Mouse (Mus musculus): Measurements from ENCODE around the gene C1rb.
"Not testable (repeated sequence)": the region's sequence is repeated elsewhere in the genome, so short reads cannot be mapped to it uniquely, and the experiment has no call there.

The C1rb gene

DNA sequence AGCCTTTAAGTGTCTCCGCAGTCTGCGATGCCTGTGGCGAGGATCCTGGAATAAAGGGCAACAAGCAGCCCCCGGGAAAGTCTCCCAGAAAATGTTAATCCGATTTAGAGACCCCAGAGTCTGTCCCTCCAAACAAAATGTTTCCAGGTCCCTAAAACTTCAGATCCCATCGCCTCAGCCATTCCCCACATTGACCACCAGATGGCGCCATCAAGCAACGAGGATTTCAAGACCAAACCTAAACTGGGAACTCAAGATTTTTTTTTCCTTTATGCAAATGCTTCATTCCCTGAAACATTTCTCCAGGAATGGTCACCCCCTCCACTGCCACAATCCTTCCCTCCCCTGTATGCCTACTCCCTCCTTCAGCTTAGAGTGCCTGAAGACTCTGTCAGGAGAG lies at the start of gene C1rb:
Gene C1rb (plus strand): TSS at position 269 of the 400 bp plus-strand sequence.
- peak; percentile 71 for DNase-seq (ENCODE audit: low spot score)

DNA sequence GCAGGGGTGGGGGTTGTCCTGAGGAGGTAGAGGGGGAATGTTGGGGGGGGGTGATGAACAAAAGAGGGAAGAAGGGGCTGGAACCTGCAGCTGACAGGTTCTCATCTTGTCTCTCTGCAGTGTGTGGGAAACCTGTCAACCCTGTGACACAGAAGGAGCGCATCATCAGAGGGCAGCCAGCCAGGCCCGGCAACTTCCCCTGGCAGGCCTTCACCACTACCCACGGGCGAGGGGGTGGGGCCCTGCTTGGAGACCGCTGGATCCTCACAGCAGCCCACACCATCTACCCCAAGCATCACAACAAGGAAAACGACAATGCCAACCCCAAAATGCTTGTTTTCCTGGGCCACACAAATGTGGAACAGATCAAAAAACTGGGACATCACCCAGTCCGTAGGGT lies 48.0 kb upstream of the C1rb start:
- not testable (repeated sequence) for DNase-seq (ENCODE audit: low spot score)

DNA sequence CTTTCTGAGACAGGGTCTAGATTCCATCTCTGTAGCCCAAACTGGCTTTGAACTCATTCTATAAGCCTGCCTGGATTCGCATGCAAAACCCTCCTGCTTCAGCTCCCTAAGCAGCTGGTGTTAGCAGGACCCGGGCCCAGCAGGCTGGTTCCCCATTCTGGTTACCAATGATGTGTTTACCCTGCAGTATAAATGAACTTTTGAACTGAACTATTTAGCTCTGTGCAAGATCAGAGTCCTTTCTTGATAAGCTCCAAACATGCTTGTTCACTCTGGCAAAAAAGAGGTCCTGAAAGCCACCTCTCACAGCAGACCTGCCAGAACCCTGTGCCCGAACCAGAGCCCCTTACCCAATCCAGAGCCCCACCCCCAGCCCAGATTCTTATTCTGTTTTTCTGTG lies 42.2 kb upstream of the C1rb start:
- DNase-seq (ENCODE audit: low spot score) = no peak

DNA sequence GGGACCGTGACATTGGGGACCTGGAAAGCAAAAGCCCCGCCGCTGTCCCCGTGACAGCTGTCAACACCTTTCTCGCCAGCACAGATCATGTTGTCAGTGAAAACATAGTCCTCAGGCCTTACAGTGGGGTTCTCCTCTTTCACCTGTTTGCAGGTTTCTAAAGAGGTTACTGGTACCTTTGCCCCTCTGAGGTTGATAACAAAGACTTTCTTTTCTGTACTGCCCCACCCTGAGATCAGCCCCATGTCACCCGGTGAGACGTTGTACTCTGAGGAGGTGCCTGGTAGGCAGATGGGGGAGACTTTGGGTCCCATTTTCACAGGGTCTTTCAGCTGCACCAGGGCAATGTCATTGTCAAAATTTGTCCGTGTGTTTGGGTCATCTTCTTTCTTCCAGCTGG lies 39.0 kb upstream of the C1rb start:
- DNase-seq (ENCODE audit: low spot score) = no peak

DNA sequence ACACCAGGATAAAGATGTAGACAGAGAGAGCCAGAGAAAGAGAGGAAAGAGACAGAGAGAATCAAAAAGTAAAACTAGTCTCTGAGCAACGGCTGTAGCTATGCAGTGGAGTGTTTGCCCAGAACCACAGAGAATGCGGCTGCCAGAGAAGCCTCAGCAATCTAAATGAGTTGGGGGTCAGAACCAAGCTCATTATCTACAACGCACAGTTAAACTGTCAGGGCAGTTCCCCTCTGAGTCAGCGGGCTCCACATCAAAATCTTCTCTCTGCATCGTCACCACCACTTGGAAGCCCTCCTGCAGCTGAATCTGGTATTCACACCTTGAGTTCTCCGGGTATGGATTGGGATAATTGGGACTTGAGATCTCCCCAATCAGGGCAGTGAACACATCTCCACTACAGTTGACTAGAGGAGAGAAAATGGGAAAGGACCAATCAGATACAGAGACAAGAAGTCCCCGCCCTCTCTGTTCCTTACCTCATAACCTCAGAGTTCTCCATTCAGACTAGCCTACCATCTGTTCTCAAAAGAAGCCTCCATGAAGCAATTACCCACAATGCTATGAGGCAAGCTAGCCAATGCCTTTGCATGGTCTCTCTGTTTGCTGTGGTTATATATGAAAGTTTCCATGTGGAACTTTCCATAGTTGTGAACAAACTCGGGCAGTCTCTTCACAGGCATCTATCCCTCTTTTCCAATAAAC lies 33.8 kb upstream of the C1rb start:
- not testable (repeated sequence) for DNase-seq (ENCODE audit: low spot score)

DNA sequence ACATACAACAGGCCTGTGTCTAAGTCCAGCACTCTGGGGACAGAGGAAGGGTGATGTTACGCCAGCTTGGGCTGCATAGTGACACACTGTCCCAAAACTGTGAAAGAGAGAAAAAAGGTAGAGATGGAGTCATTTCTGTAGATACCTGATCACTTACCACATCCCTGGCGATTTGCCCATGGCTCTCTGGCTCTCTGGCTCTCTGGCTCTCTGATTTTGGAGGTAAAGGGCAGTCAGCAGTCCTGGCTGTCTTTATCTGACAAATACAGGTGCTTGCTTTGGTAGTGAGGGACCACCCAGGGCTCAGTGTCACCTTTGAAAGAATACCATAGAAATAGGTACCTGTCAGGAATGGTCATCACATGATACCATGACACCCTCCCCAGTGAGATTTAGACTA lies 28.9 kb upstream of the C1rb start:
- not testable (repeated sequence) for DNase-seq (ENCODE audit: low spot score)

DNA sequence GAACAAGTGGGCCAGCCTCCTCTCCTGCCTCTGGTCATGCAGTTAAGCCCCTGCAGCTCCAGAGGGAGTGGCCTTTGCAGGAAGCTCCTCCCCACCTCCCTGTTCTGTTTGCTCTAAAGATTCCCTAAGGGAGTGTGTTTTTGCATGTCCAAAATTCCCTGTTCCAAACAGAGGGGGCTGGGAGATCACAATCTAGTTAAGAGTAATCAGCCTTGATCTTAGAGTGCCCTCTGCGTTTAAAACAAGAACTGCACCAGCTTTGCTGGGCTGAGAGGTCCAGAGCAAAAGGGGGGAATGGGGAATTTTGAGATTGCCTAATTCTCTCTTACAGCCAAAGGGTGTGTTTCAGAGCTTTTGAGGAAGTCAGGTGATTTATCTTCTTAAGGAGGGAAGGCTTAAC lies 27.8 kb upstream of the C1rb start, which contains the start of gene C1s1:
Gene C1s1 (minus strand): TSS at position 76 of the 400 bp plus-strand sequence.
- DNase-seq (ENCODE audit: low spot score) = peak; percentile 80

DNA sequence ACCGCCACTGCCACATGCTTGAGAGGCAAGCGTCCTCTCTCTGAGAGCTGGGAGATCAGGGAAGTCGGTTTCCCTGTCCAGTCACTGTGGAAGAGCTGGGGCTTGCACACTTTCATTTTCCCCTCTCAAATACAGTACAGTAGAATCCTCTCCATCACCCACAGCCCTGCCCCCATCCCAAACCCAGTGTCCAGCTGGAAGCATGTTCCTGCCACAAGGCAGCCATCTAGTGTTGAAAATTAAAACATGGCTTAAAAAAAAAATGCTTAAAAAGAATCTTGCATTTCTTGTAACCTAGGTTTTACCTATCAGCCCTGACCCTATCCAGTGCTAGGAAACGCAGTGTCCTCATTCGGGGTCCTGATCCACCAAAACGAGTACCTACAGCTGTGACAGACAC lies 25.6 kb upstream of the C1rb start:
- peak; percentile 35 for DNase-seq (ENCODE audit: low spot score)

DNA sequence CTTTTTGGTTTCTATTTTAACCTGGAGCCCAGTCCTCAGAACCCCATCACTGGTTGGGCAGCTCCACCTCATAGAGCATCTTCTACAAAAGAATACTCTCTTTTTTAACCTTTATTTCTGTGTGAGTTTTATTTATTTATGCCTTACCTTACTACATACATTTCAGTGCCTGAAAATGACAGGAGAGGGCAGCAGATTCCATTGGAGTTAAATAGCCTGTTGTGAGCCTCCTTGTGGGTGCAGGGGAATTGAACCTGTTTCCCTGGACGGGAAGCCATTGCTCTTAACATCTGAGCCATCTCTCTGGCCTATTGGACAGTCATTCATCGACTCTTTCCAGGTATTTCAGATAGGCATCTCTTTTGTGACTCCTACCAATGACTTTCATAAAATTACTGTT lies 24.7 kb upstream of the C1rb start:
- DNase-seq (ENCODE audit: low spot score) = no peak

DNA sequence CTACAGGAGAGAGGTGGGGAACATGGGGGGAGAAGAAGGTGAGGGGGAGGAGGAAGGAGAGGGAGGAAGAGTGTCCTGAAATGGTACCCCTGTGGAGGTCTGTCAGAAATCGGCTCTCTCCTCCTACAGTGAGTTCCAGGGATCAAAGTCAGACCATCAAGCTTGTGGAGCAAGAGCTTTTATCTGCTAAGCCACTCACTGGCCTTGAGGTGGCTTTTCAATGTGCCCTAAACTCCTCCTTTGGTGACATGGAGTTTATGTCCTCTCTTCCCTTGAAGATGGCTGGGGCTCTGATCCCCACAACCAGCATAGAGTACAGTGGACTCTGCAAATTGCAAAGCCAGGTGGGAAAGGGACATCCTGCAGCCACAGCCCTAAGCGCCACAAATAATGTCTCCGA lies 22.1 kb upstream of the C1rb start:
- not testable (repeated sequence) for DNase-seq (ENCODE audit: low spot score)

DNA sequence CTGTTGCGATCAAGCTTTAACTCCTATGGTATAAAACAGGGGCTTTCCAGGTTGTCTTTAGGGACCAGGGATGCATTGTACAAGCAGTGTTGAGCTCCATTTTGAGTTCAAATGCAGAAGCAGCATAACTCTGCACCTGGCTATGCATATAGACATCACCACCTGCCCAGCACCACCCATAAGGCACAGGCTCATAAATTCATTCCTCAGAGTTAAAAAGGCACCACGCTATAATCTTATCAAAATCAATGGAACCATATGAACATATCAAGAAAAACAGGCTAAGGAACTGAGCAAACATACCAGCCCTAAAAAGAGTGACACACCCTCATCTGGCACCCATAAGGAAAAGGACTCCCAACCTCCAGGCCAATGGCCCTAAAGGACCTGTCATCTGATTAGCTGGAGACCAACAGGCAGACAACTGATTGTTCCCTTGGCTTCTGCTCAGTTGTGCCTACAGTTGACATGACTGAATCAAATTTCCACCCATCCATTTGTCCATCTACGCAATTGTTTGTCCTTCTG lies 21.0 kb upstream of the C1rb start:
- DNase-seq (ENCODE audit: low spot score) = no peak

DNA sequence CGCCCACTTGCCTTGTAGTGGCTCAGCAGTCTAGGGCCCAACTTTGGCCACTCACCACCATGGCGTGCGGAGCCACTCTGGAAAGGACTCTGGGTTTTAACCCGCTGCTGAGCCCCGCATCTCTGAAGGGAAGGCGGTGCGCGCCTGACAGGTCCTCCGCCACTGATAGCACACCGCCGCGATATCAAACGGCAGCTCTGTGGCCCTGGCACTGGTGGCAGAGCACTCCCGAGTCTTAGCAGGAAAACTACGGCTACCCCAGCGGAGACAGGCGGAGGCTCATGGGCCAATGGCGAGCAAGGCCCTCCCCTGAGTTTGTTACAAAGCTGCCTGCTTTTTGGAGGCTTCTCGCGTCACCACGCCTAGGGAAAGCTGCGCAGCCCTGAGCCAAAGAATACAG lies 17.3 kb upstream of the C1rb start:
- DNase-seq (ENCODE audit: low spot score) = no peak

DNA sequence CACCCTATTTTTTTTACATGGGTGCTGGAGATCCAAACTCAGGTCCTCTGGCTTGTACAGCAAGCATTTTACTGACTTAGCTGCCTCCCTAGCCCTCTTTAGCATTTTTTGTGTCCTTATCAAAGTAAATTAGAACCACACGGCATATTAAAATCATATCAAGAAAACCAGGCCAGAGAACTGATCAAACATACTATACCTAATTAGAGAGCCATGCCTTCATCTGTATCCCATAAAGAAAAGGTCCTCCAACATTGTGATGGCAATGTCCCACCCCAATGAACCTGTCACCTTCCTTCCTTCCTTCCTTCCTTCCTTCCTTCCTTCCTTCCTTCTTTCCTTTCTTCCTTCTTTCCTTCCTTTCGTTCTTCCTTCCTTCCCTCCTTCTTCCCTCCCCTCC lies 14.1 kb upstream of the C1rb start:
- DNase-seq (ENCODE audit: low spot score) = not testable (repeated sequence)

DNA sequence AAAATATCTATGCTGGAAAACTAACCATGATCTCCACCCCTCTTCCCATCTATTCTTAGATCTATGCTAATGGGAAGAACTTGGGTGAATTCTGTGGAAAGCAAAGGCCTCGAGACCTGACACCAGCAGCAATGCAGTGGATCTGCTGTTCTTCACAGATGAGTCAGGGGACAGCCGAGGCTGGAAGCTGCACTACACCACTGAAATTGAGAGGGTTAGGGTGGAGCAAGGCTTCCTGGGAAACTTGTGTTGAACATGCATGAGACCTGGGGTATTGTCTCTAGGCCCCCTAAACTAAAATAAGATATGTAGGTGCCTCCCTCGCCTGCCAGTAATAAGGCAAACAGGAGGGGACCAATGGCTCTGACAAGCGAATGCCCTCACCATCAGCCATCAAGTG lies 8.9 kb upstream of the C1rb start:
- DNase-seq (ENCODE audit: low spot score) = not testable (repeated sequence)

DNA sequence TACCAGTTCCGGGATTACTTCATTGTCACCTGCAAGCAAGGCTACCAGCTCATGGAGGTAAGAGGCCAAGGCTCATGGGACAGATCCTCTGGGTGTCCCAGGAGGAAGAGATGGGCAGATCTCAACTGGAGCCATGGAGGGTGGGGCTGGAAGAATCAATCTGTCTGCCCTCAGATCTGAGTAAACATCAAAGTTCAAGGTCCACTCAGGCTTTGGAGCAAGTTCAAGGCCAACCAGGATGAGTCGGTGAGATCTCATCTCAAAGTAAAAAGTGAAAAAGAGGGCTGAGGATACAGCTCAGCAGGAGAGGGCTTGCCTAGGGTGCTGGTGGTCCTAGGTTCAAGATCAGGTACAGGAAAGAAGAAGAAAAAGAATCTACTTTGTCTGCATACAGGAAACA lies 8.5 kb upstream of the C1rb start:
- DNase-seq (ENCODE audit: low spot score) = not testable (repeated sequence)

DNA sequence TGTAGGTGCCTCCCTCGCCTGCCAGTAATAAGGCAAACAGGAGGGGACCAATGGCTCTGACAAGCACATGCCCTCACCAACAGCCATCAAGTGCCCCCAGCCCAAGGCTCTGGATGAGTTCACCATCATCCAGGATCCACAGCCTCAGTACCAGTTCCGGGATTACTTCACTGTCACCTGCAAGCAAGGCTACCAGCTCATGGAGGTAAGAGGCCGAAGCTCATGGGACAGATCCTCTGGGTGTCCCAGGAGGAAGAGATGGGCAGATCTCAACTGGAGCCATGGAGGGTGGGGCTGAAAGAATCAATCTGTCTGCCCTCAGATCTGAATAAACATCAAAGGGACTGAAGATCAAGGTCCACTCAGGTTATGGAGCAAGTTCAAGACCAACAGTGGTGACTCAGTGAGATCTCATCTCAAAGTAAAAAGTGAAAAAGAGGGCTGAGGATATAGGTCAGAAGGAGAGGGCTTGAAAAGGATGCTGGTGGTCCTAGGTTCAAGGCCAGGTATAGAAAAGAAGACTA lies 5.1 kb downstream of the C1rb start:
- not testable (repeated sequence) for DNase-seq (ENCODE audit: low spot score)

DNA sequence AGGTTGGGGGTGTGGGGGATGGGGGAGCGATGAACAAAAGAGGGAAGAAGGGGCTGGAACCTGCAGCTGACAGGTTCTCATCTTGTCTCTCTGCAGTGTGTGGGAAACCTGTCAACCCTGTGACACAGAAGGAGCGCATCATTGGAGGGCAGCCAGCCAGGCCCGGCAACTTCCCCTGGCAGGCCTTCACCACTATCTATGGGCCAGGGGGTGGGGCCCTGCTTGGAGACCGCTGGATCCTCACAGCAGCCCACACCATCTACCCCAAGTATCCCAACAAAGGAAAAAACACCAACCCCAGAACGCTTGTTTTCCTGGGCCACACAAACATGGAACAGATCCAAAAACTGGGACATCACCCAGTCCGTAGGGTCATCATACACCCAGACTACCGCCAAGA lies 10.1 kb downstream of the C1rb start:
- DNase-seq (ENCODE audit: low spot score) = not testable (repeated sequence)

DNA sequence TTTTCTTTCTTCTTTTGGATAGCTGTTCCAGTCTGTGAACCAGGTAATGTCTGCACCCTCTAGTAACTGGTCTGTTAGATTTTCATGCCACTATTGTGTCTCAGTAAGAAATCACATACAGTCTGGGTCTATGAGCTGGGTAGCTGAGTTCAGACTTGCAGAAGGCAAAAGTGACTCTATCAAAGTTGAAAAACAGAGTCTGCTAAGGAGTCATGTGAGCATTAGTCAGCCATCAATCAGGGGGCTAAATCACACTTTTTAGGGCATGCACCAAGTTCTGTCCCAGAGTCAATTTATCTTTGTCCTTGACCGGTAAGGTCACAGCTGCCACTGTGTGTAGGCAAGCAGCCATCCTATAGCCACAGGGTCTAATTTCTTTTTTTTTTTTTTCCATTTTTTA lies 12.1 kb downstream of the C1rb start:
- no peak for DNase-seq (ENCODE audit: low spot score)

DNA sequence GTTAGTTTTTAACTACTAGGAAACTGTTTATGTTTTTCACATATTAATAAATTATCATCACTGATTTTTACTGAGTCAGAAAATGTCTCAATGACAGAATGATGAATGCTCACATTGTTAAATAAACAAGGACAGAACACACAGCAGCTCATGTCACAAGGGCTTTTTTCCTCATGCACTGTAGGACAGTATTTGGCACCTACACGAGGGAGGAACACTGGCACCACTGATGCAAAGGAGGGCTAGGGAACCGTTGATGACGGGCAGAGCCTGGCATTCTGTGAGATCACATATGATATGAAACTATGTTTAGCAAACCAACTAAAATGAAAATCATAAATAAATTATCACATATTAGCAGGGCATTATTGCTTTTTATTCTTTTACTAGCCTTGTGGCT lies 14.8 kb downstream of the C1rb start:
- no peak for DNase-seq (ENCODE audit: low spot score)

DNA sequence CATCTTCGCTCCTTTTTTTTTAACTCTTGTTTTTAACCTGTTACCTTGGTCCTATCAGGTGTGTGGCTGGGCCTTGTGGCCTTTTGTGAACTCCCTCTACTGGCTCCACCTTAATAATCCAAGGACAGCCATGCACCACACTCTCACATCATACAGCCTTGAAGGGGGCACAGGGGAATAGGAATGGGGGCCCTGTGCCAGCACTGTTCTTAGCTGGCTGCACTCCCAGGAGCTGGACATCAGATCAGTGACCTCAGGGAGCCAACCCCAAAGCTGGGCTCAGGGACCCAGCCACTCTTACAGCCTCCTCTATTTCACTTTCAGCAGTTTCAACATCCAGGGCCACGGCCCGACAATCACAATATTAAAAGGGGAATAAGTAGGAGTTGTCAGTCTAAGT lies 15.7 kb downstream of the C1rb start:
- DNase-seq (ENCODE audit: low spot score) = no peak

DNA sequence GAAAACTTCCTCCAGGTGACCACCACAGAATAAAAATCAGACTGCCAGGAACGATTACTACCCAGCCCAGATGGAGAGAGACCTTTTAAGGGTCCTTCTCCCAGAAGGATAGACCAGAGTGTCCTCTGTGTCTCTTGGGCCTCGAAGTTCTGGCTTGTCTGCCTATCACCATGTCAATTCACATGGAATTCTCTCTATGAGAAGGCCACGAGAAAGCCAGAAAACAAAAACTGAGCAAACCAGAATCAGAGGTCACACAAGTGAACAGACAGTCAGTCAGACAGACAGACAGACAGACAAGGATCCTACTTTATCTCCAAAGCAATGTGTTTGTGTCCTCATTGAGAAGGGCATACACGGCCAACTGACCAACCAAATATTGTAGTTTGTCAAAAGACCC lies 16.2 kb downstream of the C1rb start:
- DNase-seq (ENCODE audit: low spot score) = no peak

DNA sequence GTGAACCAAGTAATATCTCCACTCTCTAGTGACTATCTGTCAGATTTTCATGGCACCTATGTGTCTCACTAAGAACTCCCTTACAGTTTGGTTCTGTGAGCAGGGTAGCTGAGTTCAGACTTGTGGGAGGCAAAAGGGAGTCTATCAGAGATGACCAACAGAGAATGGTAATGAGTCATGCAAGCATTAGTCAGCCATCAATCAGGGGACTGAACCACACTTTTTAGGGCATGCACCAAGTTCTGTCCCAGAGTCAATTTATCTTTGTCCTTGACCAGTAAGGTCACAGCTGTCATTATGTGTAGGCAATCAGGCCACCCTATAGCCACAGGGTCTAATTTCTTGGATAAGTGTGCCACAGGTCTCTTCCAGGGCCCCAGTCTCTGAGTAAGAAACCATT lies 18.7 kb downstream of the C1rb start:
- no peak for DNase-seq (ENCODE audit: low spot score)

DNA sequence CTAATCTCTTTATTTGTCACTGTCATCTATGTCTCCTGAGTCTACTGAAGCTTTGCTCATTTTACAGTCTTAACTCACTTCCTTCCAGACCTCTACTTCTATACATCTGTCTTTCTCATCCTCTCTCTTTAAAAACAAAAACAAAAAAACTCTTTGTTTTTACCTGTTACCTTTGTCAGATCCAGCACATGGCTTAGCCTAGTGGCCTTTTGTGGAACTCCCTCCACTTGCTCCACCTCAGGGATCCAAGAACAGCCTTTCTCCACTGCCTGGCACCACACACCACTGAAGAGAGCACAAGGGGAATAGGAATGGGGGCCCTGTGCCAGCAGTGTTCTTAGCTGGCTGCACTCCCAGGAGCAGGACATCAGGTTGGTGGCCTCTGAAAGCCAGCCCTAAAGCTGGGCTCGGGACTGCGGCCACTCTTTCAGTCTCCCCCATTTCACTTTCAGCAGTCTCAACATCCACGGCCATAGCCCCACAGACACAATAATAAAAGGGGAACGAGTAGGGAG lies 22.1 kb downstream of the C1rb start:
- peak; percentile 14 for DNase-seq (ENCODE audit: low spot score)

DNA sequence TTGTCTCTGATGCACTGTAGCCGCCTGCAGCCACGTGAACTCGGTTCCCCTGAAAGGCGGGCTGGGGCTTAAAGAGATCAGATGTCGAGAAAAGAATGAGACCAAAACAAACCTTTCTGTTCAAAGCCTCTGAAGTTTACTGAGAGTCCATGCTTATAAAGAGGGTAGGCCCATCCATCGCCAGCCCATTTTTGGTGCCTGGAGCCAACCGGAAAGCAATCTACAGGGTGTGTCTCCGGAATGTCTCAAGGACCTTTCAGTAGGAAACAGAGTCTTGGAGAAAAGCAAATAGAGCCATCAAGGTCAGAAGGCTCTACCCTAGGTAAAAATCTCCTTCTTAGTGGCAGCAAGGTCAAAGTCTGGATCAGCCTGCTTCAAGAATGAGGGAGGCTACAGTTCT lies 23.0 kb downstream of the C1rb start:
- no peak for DNase-seq (ENCODE audit: low spot score)
